Mouse (Mus musculus) cerebellum, adult 8-10 months (tissue): Measurements from ENCODE around the gene Heatr3.

Experiments used
- DNase-seq: peaks from one replicate; pipeline ENCODE4 v3.0.0; 2022

The Heatr3 gene

DNA sequence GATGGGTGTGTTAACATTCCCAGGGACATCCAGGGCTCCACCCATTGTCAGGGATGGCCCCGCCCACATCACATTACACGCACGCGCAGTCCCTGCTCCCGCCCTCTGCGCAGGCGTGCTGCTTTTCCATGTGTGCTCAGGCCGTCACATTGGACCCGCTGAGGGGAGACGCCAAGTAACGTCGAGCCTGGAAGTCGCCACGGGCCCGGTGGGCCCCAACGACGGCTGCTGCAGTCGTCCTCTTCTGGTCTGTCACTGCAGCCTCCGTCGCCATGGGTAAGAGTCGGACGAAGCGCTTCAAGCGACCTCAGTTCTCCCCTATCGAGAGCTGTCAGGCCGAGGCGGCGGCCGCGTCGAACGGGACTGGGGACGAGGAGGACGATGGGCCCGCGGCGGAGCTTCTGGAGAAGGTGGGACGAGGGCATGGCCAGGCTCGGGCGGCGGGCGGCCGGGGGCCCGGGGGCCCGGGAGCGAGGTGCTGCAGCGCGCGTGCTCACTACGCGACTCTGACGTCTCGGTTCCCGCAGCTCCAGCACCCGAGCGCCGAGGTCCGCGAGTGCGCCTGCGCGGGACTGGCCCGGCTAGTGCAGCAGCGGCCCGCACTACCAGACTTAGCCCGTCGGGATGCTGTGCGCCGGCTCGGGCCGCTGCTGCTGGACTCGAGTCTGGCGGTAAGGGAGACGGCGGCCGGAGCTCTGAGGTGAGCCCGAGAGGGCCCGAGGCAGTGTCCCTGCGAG lies at the start of gene Heatr3:
Heatr3 (plus strand) TSS at position 108 of the 737 bp plus-strand sequence.
- DNase-seq: peak; percentile 96

DNA sequence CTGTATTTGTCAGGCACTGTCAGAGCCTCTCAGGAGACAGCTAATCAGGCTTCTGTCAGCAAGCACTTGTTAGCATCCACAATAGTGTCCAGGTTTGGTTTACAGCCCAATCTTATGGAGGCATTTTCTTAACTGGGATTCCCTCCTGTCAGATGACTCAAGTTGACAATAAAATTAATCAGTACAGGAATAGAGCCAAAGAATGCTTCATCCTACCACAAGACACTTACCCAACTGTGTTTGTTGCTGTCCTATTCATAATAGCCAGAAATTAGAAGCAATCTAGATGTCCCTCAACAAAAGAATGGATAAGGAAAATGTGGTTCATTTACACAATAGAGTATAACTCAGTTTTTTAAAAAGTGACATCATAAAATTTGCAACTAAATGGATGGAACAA lies 49.6 kb upstream of the Heatr3 start:
- no peak for DNase-seq

DNA sequence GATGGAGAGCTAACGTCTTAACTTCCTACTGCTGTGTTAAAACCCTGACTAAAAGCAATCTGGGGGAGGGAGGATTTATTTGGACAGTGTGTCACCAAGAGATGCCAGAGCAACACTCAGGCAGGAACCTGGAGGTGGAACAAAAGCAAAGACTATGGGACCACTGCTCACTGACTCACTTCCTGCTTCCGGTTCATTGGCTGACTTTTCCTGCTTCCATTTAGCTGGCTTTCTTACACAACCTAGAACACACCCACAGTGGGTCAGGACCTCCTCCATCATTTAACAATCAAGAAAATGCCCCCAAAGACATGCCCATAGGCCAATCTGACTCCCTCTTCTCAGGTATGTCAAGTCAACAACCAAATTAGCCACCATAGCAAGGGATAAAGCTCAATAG lies 46.0 kb upstream of the Heatr3 start:
- no peak for DNase-seq

DNA sequence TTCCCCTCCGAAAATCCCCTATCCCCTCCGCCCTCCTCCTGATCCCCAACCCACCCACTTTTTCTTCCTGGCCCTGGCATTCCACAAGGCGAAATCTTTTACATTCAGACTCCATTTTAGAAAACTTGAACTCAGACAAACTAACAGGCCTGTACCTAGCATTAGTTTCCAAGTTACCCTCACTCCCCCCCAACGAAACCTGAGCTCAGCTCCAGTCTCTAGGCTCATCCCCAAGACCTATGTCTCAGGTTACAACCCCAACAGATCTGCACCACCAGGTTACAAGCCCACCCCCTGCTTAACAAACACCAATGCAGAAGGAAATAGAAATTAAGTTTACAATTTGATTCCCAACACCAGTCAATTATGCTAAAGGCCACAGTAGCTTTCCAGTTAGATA lies 44.3 kb upstream of the Heatr3 start:
- DNase-seq: no peak

DNA sequence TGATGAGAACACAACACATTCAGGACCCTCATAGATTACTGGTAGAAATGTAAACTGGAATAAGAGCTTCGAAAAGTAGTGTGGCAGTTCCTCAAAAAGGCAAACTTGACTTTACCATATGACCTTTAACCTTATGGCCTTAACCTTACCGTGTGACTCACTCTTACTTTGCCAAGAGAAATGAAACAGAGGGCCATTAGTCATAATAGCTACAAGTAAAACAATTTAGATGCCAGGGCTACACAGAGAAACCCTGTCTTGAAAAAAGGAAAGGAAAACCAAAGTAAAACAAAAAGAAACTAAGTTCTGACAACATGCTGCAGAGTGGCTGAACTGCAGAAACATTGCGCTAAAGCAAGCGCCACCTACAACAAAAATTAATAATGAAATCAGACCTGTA lies 38.8 kb upstream of the Heatr3 start:
- no peak for DNase-seq

DNA sequence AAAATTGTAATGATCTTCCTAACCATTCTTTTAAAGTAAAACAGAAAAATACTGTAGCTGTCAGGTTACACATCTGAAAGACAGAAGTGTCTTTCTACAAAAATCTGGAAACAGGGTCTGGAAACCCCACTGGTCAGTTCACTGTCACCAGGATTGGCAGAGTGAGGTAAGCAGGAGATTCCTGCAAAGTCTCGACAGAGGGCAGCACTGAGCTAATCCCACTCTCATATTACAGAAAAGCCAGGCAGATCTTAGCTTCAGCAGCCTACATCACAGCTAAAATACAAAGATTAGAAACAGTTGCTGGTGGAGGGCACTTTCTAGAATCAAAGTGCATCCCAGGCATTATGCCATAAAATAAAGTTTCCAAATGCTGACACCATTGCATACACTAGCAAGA lies 38.1 kb upstream of the Heatr3 start:
- peak; percentile 26 for DNase-seq

DNA sequence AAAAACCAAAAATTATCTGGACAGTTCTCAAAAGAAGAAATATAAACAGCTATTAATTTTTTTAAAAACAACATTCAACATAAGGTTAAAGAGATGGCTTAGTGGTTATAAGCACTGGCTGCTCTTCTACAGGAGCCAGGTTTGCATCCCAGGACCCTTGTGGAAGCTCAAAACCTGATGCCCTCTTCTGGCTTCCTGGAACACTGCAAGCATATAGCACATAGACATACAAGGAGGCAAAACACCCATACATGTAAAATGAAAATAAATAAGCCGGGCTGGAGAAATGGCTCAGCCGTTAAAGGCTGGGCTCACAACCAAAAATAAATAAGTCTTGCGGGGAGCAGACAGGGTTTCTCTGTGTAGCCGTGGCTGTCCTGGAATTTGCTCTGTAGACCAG lies 28.4 kb upstream of the Heatr3 start:
- DNase-seq: no peak

DNA sequence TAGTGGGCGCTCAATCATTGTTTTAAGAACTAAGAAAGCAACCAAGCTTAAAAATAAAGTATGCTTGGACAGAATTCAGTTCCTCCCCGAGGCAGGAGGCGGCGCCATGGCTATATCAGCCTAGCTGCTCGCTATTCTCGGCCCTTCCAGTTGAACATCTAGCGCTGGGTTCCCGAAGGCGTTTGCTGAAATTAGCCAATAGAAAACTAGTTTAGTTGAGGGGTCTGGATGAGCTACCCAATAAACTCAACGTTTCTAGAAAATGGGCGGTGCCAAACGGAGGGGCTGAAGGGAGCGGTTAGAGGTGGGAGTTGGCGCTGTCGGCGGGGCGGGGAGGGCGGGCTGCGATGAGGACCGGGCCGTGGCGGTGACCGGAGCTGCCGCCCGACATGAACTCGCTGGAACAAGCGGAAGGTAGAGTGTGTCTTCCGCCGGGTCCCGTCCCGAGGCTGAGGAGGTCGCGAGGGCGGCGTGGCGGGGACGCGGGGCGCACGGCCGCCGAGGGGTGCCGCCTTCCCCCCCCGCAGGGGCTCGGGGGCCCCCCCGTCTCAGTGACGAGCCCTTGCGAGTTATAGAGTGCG lies 19.1 kb upstream of the Heatr3 start, which contains the start of gene Cnep1r1:
Cnep1r1 (plus strand) TSS at position 314 of the 581 bp plus-strand sequence.
- peak; percentile 99 for DNase-seq

DNA sequence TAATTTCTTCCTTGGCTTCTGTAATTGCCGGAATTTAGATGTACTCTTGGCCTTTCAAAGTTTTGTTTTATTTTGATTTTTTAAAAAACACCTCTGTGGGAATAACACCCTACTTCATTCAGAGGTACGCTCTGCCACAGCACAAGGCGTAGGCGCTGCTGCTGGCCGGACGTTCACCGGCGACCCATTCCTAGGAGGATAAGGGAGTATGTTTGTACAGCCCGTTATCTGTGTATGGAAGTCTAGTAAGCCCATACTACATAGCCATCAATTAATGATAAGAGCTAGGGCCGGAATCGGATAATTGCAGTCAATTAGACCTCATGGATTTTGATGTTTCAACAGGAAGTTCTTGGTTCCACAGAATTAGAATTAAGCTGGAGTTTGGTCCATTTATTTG lies 18.6 kb upstream of the Heatr3 start:
- DNase-seq: no peak

DNA sequence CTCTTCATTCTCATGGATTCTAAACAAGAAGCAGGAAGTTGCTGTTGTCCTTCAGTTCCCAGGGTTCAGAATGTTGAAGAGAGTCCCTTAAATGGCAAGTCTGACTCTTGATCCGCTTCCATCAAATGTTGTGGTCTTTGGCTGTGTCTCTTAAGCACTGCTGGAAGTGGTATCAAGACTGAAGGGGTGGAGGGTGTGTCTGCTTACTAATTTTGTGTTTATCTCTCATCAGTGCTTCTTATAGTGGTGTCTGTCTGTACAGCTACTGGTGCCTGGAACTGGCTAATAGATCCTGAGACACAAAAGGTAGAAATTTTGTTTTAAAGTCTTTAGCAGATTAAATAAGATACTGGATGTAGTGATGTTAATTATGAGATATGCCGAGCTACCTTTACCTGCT lies 12.8 kb upstream of the Heatr3 start:
- DNase-seq: no peak

DNA sequence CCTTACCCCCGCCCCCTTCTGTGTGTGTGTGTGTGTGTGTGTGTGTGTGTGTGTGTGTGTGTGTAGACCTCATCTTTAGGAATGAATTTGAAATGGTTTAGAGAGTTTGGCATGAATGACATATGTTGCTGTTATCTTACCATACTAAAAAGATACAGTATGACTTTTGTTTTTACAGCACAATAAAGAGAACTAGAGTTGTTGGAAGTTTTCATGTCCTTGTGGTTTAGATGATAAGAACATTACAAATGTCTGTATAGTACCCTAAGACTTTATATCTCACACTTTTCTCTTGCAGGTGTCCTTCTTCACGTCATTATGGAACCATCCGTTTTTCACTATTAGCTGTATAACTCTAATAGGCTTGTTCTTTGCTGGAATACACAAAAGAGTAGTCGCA lies 8.3 kb upstream of the Heatr3 start:
- DNase-seq: no peak

DNA sequence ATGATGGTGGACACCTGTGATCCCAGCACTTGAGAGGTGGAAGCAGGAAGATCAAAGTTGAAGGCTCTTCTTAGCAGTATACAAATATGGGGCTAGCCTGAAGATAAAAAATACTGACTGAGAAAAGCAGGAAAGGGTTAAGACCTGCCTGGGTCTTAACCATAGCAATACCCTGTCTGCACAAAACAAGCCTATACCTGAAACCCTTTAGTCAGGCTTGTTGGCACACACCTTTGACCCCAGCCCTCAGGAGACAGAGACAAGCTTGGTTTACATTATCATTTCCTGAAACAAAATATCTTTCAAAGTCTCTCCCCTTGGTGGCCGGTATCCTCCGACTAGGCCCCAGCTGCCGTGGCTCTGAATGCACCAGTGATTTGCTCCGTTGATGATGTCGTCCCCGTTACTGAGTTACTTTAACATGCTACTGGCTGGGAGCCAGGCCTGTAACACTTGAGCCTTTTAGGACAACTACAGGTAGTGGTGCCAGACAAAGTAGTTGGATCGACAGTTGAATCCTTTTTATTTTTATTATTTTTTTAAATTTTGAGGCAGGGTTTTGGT lies 6.8 kb upstream of the Heatr3 start:
- DNase-seq: no peak

DNA sequence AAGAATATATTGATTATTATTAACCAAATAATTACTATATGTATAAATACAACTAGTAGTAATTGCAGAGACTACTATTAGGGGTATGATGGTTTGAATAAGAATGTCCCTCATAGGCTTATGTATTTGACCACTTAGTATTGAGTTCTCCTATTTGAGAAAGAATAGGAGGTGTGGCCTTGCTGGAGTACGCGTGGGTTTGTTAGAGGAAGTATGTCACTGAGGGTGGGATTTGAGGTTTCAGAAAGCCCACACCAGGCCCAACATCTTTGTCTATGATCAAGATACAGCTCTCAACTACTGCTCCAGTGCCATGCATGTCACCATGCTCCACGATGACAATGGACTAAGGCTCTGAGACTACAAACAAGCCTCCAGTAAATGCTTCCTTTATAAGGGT lies 1.6 kb downstream of the Heatr3 start:
- DNase-seq: no peak

DNA sequence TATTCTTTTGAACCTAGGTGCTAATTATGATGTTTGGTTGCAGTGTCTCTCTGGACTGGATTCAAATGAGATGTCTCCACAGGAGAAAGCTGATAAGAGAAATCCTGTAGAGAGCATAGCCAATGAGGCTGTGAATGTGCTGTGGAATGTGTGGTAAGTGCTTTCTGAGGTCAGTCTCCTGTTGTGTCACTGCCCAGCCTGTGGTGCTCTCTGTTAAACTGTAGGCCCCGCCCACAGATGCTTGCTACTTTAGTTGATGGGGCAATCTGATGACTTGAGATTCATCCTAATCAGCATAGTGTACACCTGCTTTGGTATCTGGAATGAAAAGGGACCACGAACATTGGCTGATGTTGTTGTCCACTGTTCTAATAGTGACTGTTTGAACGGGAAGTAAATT lies 4.0 kb downstream of the Heatr3 start:
- no peak for DNase-seq

DNA sequence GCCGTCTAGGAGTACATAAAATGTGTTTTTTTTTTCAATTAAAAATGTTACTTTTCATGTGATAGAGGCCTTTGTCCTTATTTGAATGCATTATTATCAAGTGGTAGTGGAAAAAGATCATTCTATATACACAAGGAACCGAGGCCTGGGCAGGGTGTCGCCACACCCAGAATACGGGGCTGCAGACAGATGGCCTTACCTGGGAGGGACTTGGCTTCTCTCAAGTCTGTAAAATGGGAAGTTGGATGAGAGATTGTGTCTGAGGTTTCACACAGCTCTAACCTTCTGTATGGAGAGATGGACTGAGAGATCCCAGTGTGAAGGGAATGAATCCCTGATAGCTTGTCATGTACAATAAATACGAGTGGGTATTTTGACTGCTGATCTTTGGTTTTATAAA lies 6.4 kb downstream of the Heatr3 start:
- DNase-seq: no peak

DNA sequence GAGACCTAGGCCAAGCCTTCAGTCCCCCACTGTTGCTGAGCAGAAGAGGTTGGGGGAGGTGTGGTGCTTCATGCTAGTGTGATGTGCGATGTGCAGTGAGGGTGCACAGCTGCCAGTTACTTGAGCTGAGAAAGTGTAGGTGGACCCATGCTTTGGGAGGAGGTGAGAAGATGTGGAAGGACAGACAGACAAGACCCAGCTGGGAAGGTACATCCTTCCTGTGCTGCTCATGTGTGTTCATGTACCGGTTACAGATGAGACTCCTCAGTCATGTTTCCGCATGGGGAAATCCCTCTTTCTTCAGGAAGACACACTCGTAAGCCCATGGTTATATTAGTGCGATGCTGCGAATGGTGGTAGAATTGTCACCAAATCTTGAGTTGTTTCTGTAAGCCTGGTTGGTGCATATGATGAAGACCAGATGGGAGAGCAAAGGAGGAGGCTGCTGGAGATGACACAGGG lies 13.3 kb downstream of the Heatr3 start:
- no peak for DNase-seq

DNA sequence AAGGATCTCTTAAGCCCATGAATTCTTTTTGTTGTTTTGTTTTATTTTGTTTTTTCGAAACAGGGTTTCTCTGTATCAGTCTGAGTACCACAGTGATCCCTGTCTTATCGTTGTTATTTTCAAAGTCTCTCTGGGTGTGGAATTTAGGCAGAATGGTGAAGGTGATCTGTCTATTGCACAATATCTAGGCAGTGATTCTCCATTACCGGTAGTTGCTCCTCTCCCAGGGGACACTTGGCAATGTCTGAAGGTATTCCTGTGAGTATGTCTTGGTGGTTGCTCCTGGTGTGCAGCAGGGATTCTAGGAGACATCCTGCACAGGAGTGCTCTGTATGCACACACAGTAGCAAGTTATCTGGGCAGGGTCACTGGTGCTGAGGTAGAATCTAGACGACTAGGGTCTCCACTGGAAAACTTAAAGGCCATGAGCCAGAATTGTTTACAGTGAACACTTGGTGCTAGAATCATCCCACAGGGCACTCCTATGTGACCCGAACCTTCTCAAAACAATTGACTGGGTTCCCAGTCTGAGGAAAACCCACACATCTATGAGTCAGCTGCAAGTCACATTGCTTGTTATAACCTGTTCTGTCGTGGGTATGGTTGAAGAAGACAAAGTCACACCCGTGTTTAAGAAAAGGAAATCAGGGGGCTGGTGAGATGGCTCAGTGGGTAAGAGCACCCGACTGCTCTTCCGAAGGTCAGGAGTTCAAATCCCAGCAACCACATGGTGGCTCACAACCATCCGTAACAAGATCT lies 22.8 kb downstream of the Heatr3 start:
- no peak for DNase-seq

DNA sequence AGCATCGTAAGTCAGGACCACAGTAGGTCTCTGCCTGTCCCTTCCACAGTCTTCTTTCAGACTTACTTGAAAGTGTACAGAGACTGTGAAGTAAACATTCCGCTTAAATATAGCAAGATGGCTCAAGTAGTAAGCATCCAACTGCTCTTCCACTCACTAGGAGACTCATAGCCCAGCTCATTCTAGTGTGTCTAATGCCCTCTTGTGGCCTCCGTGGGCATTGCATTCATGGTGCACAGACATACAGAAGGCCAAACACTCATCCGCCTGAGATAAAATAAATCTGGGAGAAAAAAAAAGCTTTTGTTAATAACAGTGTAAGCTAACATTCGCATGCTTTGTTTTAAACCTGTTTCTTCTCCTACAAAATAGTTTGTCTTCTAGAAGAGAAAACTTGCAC lies 23.8 kb downstream of the Heatr3 start:
- DNase-seq: peak; percentile 39

DNA sequence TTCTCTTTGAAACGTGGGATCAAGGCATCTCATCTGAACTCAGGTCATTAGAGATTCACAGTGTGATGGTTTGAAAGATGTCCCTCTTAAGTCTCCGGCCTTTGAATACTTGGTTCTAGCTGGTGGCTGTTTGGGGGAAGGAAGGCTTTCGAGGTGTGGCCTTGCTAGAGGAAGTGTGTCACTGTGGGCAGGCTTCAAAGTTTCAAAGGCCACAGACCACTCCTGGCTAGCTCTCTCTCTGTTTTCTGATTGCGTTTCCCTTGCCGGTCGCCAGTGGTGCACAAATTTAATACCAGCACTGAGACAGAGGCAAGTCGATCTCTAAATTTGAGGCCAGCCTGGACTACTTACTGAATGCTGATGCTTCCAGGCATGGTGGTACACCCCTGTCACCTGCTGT lies 37.6 kb downstream of the Heatr3 start:
- no peak for DNase-seq

DNA sequence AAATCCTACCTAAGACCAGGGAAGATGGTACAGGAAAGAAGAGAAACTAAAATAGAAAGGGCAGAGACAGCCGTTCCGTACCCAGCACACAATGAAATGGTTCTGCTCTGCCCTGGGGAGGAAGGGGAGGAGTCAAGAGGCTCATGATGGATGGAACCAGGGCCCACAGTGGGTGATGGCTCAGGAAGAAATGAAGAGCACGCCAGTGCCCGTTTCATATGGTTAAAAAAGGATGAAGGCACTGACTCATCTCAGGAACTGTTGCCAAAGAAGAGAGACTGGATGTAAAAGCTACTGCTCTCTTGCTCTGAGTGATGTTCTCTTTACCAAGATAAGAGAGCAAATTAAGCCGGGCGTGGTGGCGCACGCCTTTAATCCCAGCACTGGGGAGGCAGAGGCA lies 39.6 kb downstream of the Heatr3 start:
- no peak for DNase-seq

DNA sequence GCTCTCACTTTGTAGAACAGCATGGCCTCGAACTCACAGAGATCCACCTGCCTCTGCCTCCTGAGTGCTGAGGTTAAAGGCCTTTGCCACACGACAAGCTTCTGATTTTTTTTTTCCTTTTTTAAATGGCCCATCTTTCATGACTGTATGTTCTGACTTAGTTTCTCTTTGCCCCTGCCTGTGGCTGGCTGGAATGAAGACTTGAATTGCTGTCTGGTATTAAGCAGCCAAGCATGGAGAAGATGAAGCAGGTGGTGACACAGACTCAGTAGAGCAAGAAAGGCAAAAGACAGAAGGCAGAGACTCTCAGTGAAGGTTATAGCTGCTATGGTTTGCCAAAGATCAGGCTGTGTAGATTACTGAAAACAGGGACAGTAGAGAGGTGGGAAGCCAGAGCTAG lies 45.5 kb downstream of the Heatr3 start:
- no peak for DNase-seq

DNA sequence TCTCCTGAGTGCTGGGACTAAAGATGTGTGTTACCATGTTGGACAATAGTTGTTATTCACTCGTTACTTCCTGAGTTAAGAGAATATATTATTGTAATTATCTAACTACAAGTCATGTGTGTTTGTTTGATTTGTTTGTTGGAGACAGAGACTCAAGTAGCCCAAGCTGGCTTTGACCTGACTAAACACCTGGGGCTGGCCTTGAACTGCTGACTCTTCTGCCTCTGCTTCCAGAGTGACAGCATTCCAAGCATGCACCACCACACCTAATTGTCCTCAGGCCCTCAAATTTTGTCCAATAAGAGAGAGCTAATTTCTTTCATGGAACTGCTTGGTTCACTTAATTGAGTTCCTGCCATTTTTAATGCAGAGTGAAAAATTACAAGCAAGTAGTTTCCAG lies 47.3 kb downstream of the Heatr3 start:
- DNase-seq: no peak

DNA sequence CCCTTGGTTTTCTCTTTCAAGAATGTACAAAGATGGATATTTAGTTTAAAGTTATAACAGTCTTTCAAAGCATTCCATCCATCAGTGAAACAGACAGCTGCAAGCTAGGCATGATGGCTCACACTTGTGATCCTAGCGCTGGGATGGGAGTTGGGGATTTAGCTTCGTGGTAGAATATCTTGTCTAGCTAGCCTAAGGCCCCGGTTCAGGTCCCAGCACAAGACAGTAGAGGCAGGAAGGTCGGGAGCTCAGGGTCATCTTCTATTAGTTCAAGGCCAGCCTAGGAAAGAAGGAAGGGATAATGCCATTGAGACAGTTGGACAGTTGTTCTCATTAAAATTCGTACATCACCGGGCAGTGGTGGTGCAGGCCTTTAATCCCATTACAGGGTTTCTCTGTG lies 48.1 kb downstream of the Heatr3 start:
- DNase-seq: no peak

DNA sequence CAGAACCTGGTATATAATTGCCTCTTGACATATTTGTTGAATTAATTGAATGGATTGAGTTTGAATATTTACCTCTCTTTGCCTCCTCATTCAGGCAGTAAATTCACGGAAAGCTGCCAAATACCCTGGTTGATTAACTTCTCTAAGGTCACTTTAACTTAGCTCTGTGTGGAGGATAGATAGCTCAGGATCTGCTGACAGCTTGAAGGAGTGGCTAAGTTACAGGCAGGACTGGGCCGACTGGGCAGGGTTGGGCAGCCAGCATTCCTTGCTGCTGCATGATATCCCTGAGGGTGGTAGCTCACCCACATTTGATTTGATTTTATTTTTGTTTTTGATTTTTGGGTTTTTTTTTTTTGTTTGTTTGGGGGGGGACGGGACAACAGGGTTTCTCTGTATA lies 59.7 kb downstream of the Heatr3 start:
- DNase-seq: no peak
